Mouse (Mus musculus) T-cell, adult 66 days (primary cell): Measurements from ENCODE around the gene Gm2001. TPM values are rescaled to one million over a fixed set of nuclear protein-coding genes. Genes with fewer than 3 reads are reported as not detected.

ENCODE experiments used
- total RNA-seq, 2 experiments: library from RNA; stranded (reverse); gene quantifications; 3 replicates in 1 of 2; 4 replicates in 1 of 2; pipeline ENCODE4 v1.2.4; 2023

The Gm2001 gene
- not detected for total RNA-seq

GRCm38 (mm10) chr12:87842239-87842638 is at the start of gene Gm2001:
Gene Gm2001, minus strand, starts transcription at chr12:87842339.

GRCm38 (mm10) chr12:87873772-87874171 is 31.6 kb upstream of the Gm2001 start, which contains the start of gene Gm2016:
Gene Gm2016, plus strand, starts transcription at chr12:87874072.

GRCm38 (mm10) chr12:87816277-87816676 is 25.9 kb downstream of the Gm2001 start, which contains the start of gene BB287469:
Gene BB287469, plus strand, starts transcription at chr12:87816577.

GRCm38 (mm10) chr12:87795212-87795611 is 46.9 kb downstream of the Gm2001 start, which contains the start of gene Gm21936:
Gene Gm21936, plus strand, starts transcription at chr12:87795512.

Other genes starting within 250 kb of the Gm2001 start
- gene Oog1, start 239.7 kb downstream of the Gm2001 start, total RNA-seq, result not detected
- gene Gm4027, start 223.5 kb downstream of the Gm2001 start, total RNA-seq, result not detected
- gene Gm16381, start 197.7 kb downstream of the Gm2001 start, total RNA-seq, result not detected
- gene Gm21319, start 66.6 kb downstream of the Gm2001 start, total RNA-seq, result not detected
- gene Gm21936, start 46.8 kb downstream of the Gm2001 start, total RNA-seq, result not detected
- gene BB287469, start 25.8 kb downstream of the Gm2001 start, total RNA-seq, result not detected
- gene Gm2016, start 31.7 kb upstream of the Gm2001 start, total RNA-seq, result not detected
- gene Gm2022, start 53.0 kb upstream of the Gm2001 start, total RNA-seq, result not detected
- not detected for gene Gm2035, start 77.5 kb upstream of the Gm2001 start, total RNA-seq
- gene Gm2042, start 111.7 kb upstream of the Gm2001 start, total RNA-seq, result not detected
- not detected for gene Gm2075, start 169.5 kb upstream of the Gm2001 start, total RNA-seq
- not detected for gene Gm6803, start 176.4 kb upstream of the Gm2001 start, total RNA-seq
- not detected for gene Gm2056, start 184.7 kb upstream of the Gm2001 start, total RNA-seq
- not detected for gene Gm16368, start 241.4 kb upstream of the Gm2001 start, total RNA-seq